Mouse (Mus musculus): ENCODE results near the gene Tbcd. TPM values are rescaled to one million over a fixed set of nuclear protein-coding genes. Genes with fewer than 3 reads are reported as not detected.
A peak's percentile ranks its signal among the peaks of the same experiment; 100 is the strongest.

Gene Tbcd
- total RNA-seq, 2 experiments from 2014 or later = 13.8 to 14.8 TPM

DNA sequence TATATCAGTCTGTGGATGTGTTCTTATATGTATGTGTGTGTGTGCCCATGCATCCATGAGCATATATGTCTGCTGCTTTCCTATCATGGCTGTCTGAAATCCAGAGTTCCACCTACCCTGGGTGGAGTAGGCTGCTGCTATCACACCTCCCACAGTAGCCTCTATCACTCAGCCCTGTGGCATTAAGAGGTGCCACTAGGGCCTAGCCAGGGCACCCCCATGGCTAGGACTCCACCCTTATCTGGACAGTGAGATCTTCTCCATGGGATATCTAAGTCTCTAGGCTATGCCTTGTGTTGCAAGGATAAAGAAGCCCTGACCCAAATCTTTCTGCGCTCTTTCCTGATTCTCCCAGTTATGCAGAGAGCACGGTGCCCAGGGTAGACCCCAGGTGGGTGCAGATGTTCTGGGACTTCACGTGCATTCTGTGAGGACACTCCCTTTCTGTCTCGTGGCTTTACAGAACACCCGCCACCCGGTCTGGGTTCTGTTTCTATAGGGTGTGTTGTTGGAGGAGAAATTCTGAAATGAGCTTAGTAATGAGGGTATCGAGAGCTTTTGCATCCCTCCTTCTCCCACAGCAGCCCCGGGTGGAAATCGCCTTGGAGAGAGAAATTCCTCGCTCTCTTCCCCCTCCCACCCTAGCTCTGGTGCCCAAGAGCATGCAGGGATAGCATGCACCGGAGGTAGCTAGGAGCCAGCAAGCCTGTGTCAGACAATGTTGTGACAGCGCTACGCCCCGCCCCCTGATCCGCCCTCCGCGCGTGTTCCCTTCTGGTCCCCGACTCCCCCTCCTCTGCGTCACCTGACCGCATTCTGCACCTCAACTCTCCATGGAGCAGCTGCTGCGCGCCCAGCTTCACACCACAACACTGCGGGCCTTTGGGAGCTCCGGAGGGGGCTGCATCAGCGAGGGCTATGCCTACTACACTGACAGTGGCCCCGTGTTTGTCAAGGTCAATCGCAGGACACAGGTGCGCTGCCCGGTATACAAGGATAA, 17.3 kb upstream of the Tbcd start, which contains the start of gene Fn3k:
TSS of gene Fn3k (plus strand) at position 758 of the 1,000 bp plus-strand sequence.
- DNase-seq = peak; percentile 94
- intact Hi-C loops (cut with DNase I) = no loop called here
- peak within 1 kb of the TSS; percentile 87 for H3K27ac ChIP-seq
- TF ChIP-seq CTCF (IDR thresholded peaks at IDR 0.05) = no peak
- H3K4me3 ChIP-seq = peak within 1 kb of the TSS; percentile 76

- H3K4me3 ChIP-seq = no peak overlapping the region
- no peak overlapping the region for H3K27ac ChIP-seq
- TF ChIP-seq CTCF (IDR thresholded peaks at IDR 0.05) = no peak
- intact Hi-C loops (cut with DNase I) = no loop called here
- DNase-seq = no peak
Observed at GRCm38 (mm10) chr11:121437236-121437635, 14.5 kb upstream of the Tbcd start.

GRCm38 (mm10) chr11:121439686-121440292, 12.0 kb upstream of the Tbcd start:
- intact Hi-C loops (cut with DNase I) = no loop called here
- DNase-seq = no peak
- TF ChIP-seq CTCF (IDR thresholded peaks at IDR 0.05) = no peak
- Histone ChIP-seq H3K4me3 (no peak overlapping the region), H3K27ac (no peak overlapping the region)

DNA sequence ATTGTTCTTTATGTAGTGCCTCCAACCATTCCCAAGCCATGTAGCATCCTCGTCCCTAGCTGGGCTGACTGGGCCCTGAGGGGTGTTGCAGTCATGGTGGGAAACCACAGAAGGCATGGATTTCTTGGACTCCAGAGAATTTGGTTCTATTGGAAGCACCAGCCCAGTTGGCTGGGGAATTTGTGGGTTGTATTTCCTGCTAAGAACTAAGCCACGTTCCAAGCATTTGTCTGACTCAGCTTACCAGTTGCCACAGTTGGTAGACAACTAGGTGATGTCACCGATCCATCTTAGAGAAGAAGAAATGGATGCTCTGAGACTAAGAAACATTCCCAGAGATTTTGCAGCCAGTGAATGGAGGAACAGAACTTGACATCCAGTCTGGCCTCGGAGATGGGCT, 10.1 kb upstream of the Tbcd start:
- TF ChIP-seq CTCF (IDR thresholded peaks at IDR 0.05) = no peak
- Histone ChIP-seq H3K4me3 (no peak overlapping the region), H3K27ac (no peak overlapping the region)
- intact Hi-C loops (cut with DNase I) = no loop called here
- no peak for DNase-seq

DNA sequence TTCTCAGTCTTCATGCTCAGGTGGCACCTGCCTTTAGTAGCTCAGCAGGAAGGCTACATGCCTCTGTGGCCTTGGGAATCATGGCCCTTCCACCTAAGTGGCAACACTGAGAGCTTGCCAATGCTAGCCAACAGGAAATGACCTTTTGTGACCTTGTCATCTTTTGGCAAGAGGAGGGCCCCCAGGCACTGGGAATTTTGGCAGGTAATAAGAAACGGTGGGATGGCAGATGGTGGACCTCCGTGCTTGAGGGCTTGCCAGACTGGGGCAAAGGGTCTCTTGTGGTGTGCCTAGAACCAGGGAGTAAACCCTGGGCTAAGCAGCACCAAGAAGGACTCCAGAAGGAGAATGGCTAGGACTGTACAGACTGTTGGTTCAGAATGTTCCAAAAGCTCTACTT, 9.7 kb upstream of the Tbcd start:
- TF ChIP-seq CTCF (IDR thresholded peaks at IDR 0.05) = no peak
- Histone ChIP-seq H3K4me3 (no peak overlapping the region), H3K27ac (no peak overlapping the region)
- DNase-seq = no peak
- intact Hi-C loops (cut with DNase I) = no loop called here

DNA sequence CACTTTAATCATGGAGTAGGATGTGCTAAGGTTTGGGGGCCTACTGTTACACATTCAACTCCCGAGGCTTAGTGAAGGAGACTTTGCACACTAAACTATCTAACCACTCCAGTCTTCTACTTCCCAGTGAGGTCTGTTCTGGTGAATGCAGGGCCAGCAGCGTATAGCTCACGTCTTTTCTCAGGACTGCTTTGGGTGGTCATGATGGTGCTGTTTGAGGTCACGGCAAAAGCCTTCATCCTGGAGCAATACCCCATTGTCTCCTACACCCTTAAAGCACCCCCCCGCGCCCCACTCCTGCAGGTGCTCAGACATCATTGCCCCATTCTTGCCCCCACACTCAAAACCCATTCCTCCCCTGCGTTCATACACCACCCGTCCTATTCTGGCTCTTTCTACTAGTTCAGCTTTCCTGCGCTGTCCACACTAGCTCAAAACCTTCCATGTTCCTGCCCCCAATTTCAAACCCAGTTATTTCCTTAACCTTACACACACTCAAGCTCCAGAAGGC, 478 bp upstream of the Tbcd start:
- TF ChIP-seq CTCF (IDR thresholded peaks at IDR 0.05) = no peak
- no peak for DNase-seq
- Histone ChIP-seq H3K27ac (peak overlapping the region; percentile 82), H3K4me3 (peak overlapping the region; percentile 85)
- intact Hi-C loops (cut with DNase I) = loop anchor here (5.0 kb wide), 1 partner anchor 64 kb away; the partner anchor contains the start of gene Rab40b

GRCm38 (mm10) chr11:121457874-121458273, 6.1 kb downstream of the Tbcd start:
- Histone ChIP-seq H3K4me3 (no peak overlapping the region), H3K27ac (no peak overlapping the region)
- intact Hi-C loops (cut with DNase I) = no loop called here
- peak; percentile 27; the same call in 1 of the 2 replicates for TF ChIP-seq CTCF (IDR thresholded peaks at IDR 0.05)
- no peak for DNase-seq

GRCm38 (mm10) chr11:121467408-121467807, 15.7 kb downstream of the Tbcd start:
- Histone ChIP-seq H3K4me3 (no peak overlapping the region), H3K27ac (no peak overlapping the region)
- intact Hi-C loops (cut with DNase I) = no loop called here
- no peak for DNase-seq
- no peak for TF ChIP-seq CTCF (IDR thresholded peaks at IDR 0.05)

DNA sequence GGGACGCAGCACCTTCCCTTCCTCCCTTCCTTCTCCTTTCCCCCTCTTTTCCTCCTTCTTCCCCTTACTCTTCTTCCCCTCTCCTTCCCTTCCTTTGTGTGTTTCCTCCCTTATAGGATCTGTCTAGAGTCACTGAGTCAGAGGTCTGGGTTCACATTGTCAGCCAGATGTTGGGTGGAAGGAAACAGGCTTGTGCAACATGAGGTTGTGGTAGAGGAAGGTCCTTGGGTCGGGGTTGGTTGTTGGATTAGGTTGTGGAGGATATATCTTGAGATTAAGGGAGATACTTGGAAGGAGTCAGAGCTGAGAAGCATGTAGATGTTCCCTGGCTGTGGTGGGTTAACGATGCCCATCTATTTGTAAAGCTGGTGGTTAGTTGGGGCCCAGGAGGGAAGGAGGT, 23.1 kb downstream of the Tbcd start:
- H3K27ac ChIP-seq = no peak overlapping the region
- DNase-seq = no peak
- TF ChIP-seq CTCF (IDR thresholded peaks at IDR 0.05) = no peak
- intact Hi-C loops (cut with DNase I) = loop anchor here (5.0 kb wide), 2 partner anchors 67 to 177 kb away; no protein-coding TSS in a partner anchor
- H3K4me3 ChIP-seq = no peak overlapping the region

DNA sequence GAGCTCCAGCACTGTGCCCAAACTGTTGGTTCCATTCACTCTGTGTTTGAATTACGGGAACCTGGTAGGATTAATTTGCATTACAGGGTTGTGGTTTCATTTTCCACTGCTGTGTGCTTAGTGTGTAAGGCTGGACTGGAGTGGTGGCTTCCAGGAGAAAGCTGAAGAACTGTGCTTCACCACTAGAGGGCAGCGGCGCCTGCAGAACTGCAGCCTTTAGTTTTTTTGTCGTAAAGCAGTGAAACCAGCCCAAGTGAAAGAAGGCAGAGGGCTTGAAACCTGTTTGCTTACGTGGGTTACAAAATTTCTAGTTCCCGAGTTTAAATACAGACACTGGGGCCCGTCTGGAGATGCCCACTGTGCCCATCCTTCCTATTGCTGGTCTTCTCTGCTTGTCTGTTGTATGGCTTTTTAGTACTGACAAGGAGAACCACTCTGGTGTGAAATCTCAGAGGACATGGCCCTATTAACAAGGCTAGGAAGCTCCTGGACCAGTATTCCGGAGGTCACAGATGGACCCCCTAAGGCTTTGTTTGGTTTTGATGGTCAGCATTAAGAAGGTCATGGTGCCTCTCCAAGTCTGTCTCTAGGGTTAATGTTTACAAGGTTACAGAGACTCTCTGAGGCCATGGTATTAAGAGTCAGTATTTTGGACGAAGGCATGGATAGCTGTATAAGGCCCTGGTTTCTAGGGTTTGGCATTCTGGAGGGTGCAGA, 24.1 kb downstream of the Tbcd start:
- Histone ChIP-seq H3K4me3 (no peak overlapping the region), H3K27ac (no peak overlapping the region)
- DNase-seq = peak; percentile 78
- peak; percentile 91 for TF ChIP-seq CTCF (IDR thresholded peaks at IDR 0.05)
- intact Hi-C loops (cut with DNase I) = loop anchor here (5.0 kb wide), 2 partner anchors 66 to 176 kb away; no protein-coding TSS in a partner anchor

DNA sequence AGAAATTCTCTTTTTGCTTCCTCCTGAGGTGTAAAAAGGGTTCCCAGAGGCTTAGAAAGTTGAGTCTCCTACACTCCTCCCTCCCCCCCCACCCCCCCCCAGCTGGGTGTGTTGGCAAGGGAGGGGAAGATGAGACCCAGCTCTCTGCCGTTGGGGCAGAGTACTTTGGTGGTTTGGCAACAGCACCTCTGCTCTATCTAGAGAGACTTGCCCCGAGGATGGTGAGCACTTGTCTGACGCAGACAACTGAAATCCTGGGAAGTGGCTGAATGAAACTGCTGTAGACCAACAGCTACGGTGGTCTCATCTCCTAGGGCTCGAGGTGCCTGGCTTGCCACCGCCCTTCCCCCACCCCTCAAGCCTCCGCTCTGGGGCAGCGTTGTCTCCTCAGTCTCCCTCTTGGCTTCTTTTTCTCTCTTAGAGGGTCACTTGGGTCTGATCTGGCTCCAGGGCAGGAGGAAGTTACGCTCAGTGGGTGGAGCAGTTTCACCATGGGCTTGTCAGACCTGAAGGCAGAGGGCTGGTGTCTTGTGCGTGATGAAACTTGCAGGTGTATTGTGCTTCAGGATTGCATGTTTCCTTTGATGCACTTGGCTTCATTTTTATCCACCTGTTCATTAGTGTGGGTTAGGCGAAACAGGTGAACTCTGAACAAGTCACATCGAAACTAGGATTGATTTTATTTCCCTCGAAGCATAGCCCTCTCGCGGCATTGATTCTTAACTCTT, 27.9 kb downstream of the Tbcd start:
- intact Hi-C loops (cut with DNase I) = loop anchor here (5.0 kb wide), 2 partner anchors 63 to 173 kb away; no protein-coding TSS in a partner anchor

GRCm38 (mm10) chr11:121481129-121481528, 29.4 kb downstream of the Tbcd start:
- no peak for DNase-seq
- TF ChIP-seq CTCF (IDR thresholded peaks at IDR 0.05) = no peak
- Histone ChIP-seq H3K4me3 (no peak overlapping the region), H3K27ac (no peak overlapping the region)
- intact Hi-C loops (cut with DNase I) = no loop called here

More for the DNA sequence above, 27.9 kb downstream of the Tbcd start:
- no peak overlapping the region for H3K4me3 ChIP-seq
- TF ChIP-seq CTCF (IDR thresholded peaks at IDR 0.05) = no peak
- DNase-seq = no peak
- H3K27ac ChIP-seq = no peak overlapping the region
